Mouse (Mus musculus) cortical plate, adult 2 months (tissue): ENCODE measurements around the gene Nacc2.

Experiments used
- CTCF ChIP-seq: fragments of 200-500 bp; IDR thresholded peaks from 2 replicates; pipeline ENCODE4 v1.5.1; 2011; ENCODE audit warnings: mild to moderate bottlenecking, control low read depth, low read length; ENCODE audit not compliant: insufficient read depth; ENCODE audit errors: extremely low read depth
- POLR2A ChIP-seq: fragments of 200-500 bp; IDR thresholded peaks from 2 replicates; pipeline ENCODE4 v1.6.1; 2011; ENCODE audit warnings: mild to moderate bottlenecking, low read length, control low read depth; ENCODE audit not compliant: insufficient read depth; ENCODE audit errors: extremely low read depth

DNA sequence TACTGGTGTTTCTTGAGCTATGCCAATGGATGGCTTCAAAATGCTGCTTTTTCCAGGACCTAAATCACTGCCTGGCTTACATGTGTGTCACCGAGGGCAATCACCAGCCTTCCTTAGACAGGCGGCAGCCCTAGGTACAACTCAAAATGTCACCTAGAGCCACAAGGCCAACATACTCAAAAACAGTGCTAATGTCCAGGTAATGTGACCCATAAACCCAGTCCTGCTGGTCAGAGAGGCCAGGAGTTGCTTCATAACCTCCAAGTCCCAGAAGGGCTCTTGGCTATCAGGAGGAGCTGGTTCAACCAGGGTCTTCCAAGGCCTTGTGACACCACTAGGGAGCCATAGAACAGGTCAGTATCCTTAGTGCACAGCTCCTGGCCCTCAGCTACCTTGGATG is 11.6 kb upstream of the Nacc2 start:
- TF ChIP-seq CTCF (no peak), POLR2A (no peak)
